Mouse (Mus musculus) heart, adult 2 months (tissue): ENCODE measurements around the gene Tmem129.

Source experiments
- CTCF ChIP-seq: fragments of 200-600 bp; IDR thresholded peaks from 2 replicates; pipeline ENCODE4 v1.8.1; 2022; ENCODE audit warnings: antibody characterized with exemption, mild to moderate bottlenecking, moderate library complexity
- EP300 ChIP-seq: fragments of 200-500 bp; IDR thresholded peaks from 2 replicates; pipeline ENCODE4 v1.6.1; 2011; ENCODE audit warnings: low read depth, low read length, control low read depth; ENCODE audit not compliant: insufficient read depth

DNA sequence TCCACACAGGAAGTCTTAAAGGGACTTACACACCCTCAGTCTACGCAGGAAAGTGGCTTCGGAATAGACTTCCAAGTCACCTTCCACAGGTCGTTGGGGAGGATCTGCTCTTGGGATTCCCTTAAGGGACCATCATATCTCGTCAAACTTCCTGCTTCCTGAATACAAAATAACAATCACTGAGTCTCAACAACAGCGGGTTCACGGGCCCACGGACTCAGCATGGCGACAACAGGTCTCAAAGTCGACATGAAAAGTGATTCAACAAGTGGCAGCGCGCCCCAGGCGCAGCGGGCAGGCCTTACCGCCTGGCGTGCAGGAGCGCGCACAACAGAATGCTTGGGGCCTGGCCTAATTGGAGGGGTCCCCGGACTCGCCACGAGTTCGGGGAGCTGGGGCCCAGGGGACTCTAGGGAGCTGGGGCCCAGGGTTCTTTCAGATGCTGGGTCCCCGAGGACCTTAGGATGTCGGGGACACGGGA is 29.4 kb downstream of the Tmem129 start:
- TF ChIP-seq CTCF (no peak), EP300 (no peak)
